In the genomic region with DNA sequence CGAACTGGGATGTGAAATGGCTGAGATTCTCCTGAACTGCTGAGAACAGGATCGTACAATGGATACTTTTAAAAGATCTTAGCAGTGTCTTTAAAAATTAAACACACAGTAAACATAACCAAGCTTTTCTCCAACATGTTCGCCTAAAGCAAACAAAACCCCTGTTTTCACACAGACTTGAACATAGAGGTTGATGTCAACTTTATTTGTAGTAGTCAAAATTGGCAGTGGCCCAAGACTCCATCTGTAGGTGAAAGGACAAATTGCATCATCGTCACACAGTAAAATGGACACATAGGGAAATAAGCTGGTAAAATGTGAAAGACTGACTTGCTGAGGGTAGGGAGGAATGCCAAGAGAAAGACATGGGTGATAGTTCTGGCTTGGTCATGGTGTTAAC, we compare ENCODE assay signal across 9 mouse cellular contexts.
DNase-seq lines count a peak whose midpoint lies in the region; TF ChIP-seq lines count a peak whose summit lies in the region.
"Had no signal": no experiment of that assay in that cellular context is flagged by ENCODE, and none has a peak within 500 bp of the region (broad histone marks: within the 10 kb centered on the region; RNA-seq: fewer than 3 reads in every experiment).

No protein-coding gene starts in this region.

- no peak overlapping the region for H3K4me3 ChIP-seq in gastrocnemius, adult 2 months
- no peak overlapping the region for H3K4me3 ChIP-seq in left cerebral cortex, adult 2 months
- H3K4me3 ChIP-seq: heart, embryonic 15.5 days had no signal

- intact Hi-C loops in gastrocnemius, adult 2 months (cut with DNase I): no loop called here
- intact Hi-C loops in left cerebral cortex, adult 2 months (cut with DNase I): no loop called here

- no peak overlapping the region for H3K27ac ChIP-seq in gastrocnemius, adult 2 months
- H3K27ac ChIP-seq in left cerebral cortex, adult 2 months: no peak overlapping the region
- H3K27ac ChIP-seq: heart, embryonic 15.5 days had no signal

- TF ChIP-seq CTCF in gastrocnemius, adult 2 months (IDR thresholded peaks at IDR 0.05): peak; percentile 28; the same call in 1 of the 2 replicates
- TF ChIP-seq CTCF in left cerebral cortex, adult 2 months (IDR thresholded peaks at IDR 0.05): no peak; the same call in 1 of the 2 replicates

- no peak for DNase-seq in gastrocnemius, adult 2 months
- no peak for DNase-seq in gastrocnemius, postnatal 25 days
- DNase-seq in urinary bladder, postnatal 36 days (ENCODE audit: low spot score in 2 of 2): peak; percentile 44 to 54
- DNase-seq in urinary bladder, postnatal 10 days (ENCODE audit: low spot score): no peak
- peak; percentile 46 for DNase-seq in kidney, adult 8-10 months
- peak; percentile 73 for DNase-seq in naive thymus-derived CD4-positive, alpha-beta T cell, adult 2 months (ENCODE audit: low read depth)
- no peak for DNase-seq in left cerebral cortex, adult 2 months (ENCODE audit: extremely low spot score in 1 of 2, low spot score in 2 of 2)
- DNase-seq in layer of hippocampus, adult 9-10 months (ENCODE audit: low spot score): no peak

Comparison
In these comparisons a context has a peak if more than half of its experiments do, and no peak if none do; other contexts are left out.
1. DNase-seq: peak in urinary bladder, postnatal 36 days (2 of 2), kidney, adult 8-10 months (2 of 2) and naive thymus-derived CD4-positive, alpha-beta T cell, adult 2 months (single experiment); none in gastrocnemius, adult 2 months (single experiment), gastrocnemius, postnatal 25 days (single experiment), urinary bladder, postnatal 10 days (single experiment), left cerebral cortex, adult 2 months (0 of 2) and layer of hippocampus, adult 9-10 months (single experiment).